Mouse (Mus musculus): Measurements from ENCODE around the gene Zc3h18. TPM values are rescaled to one million over a fixed set of nuclear protein-coding genes. Genes with fewer than 3 reads are reported as not detected.

Zc3h18 gene
- total RNA-seq (2017), result 57.4 to 76.1 TPM (median 69.7 TPM) in 3 replicates

DNA sequence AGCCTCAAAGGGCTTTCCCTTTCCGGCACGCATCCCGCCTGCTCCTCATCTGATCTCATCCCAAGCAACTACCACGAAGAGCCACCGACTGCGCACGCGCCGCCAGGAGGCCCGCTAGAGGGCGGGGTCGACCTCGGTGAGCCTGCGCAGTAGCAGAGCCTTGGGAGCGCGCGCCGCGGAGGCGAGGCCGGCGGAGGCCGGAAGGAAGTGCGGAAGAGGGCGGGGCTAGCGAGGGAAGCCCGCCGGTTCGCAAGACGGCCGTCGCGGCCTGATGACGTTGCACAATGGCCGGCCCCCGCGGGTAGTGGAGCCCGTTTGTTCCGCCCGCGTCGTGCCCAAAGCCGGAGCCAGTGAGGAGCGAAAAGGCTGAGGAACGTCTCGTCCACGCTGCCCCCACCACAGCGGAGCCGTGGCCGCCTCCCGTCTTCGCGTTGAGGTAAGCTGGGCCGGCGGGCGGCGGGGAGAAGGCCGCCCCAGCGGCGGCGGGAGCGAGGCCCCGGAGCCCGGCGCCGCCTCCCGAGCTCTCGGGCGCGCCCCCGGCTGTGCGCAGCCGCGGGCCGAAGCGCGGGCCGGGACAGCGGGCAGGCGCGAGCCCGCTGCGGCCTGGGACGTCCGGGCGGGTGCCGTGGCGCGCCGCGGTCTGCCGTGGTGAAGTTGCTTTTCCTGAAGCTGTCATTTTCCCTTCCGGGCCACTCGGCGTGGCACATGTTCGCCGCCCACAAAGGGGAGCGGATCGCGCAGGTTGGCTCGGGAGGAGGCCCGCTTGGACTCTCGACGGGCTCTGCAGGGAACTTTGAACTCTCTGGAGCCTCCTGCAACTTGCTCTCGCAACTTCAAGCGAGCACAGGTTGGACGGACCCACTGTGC, at the start of gene Zc3h18:
Gene Zc3h18 (plus strand): TSS at position 245 of the 867 bp plus-strand sequence.
- ATAC-seq (replicated peaks; ENCODE audit: insufficient number of reproducible peaks, low FRiP score, low TSS enrichment, poor library complexity, severe bottlenecking), result peak; percentile 92

DNA sequence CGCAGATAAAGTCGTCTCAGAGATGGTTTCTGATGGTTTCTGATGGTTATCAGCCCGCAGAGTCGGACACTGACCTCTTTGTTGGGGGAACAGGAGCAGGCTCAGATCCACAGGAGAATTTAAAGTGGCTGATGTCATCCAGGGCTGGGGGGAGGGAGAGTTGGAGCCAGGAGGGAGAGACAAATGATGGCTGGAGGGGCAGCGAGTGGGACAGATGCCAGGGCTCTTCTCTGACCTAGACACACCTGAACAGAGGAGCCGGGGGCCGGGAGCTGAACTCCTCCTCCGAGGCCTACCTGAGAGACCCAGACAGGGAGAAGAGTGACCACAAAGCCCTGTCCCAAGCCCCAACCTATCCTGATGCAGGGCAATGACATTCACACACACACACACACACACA, 47.3 kb upstream of the Zc3h18 start:
- ATAC-seq (replicated peaks; ENCODE audit: insufficient number of reproducible peaks, low FRiP score, low TSS enrichment, poor library complexity, severe bottlenecking), result no peak

DNA sequence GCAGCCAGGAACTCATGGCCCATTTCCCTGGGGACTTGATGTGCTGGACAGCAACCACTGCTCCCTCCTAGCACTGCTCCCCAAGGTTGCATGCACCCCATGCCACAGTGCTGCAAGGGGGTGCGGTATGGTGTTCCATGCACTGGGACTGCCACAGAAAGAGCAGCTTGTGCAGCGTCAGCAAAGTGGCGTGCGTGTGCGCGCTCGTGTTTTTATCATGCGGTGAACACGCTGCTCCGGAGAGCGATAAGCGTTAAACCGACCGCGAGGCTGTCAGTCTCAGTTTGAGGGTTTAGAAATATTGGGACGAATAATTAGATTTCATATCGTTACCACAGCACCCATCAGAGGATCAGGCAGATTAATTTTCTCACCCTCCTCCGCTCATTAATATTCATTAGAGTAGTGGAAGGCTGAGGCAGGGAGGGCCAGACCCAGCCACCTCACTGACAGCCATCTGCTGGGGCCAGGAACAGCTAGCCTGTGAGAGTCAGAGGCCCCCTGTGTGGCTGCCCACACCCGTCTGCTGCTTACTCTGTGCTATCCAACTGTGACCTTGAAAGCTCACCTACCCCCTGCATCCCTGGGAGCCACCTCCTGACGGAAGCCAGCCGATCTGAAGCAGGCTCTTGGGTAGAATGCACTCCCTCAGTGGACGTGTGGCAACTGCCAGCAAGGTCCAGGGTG, 46.7 kb upstream of the Zc3h18 start:
- ATAC-seq (replicated peaks; ENCODE audit: insufficient number of reproducible peaks, low FRiP score, low TSS enrichment, poor library complexity, severe bottlenecking), result no peak

DNA sequence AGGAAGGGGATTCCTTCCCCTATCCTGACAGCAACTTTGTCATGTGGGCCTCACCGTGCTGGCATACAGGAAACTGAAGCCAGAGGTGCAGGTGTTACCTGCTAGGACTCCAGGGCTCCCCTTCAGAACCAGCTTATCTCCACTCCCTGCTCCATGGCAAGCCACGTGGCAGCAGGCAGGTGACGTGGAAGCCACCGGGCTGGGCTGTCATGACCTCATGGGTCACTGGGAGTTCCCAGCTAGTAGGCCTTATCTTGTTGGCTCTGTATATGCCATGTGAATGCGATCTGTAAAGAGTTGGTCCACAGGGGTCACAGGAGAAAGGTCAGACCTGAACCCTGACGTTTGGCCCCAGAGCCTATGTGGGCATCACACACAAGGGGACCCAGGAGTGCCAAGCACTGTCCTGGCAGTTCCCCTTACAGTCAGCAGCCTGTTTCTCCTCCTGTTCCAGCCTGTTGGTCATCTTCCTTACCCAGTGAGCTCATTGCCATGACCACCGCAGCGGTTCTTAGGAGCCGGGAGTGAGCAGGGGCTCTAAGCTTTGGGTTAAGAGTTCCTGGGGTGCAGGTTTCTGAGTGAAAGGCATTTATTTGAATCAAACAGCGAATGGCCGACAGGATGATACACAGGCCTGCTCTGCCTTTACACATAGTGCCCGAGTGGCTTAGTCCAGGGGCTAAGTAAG, 45.8 kb upstream of the Zc3h18 start:
- no peak for ATAC-seq (replicated peaks; ENCODE audit: insufficient number of reproducible peaks, low FRiP score, low TSS enrichment, poor library complexity, severe bottlenecking)

DNA sequence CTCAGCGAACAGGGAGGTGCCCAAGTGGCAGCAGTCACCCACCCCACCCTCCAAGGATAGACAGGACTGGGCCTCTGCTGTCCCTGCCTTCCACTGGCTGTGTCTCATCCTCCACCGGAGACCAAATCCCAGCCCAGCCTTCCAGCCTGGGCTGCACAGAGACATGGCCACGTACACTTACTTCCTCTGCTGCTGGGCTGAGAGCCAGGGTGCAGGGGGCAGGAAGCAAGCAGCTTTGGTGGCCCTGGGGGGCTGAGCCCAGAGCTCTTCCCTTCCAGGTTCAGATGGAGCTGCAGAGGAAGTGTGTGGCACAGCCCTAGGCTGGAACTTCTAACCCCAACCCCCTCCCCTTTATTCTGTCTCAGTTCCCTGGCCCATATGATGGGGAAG, 45.3 kb upstream of the Zc3h18 start:
- no peak for ATAC-seq (replicated peaks; ENCODE audit: insufficient number of reproducible peaks, low FRiP score, low TSS enrichment, poor library complexity, severe bottlenecking)

GRCm38 (mm10) chr8:122332753-122333506, 43.5 kb upstream of the Zc3h18 start:
- ATAC-seq (replicated peaks; ENCODE audit: insufficient number of reproducible peaks, low FRiP score, low TSS enrichment, poor library complexity, severe bottlenecking), result peak; percentile 78

GRCm38 (mm10) chr8:122333531-122333930, 42.9 kb upstream of the Zc3h18 start:
- ATAC-seq (replicated peaks; ENCODE audit: insufficient number of reproducible peaks, low FRiP score, low TSS enrichment, poor library complexity, severe bottlenecking), result no peak

DNA sequence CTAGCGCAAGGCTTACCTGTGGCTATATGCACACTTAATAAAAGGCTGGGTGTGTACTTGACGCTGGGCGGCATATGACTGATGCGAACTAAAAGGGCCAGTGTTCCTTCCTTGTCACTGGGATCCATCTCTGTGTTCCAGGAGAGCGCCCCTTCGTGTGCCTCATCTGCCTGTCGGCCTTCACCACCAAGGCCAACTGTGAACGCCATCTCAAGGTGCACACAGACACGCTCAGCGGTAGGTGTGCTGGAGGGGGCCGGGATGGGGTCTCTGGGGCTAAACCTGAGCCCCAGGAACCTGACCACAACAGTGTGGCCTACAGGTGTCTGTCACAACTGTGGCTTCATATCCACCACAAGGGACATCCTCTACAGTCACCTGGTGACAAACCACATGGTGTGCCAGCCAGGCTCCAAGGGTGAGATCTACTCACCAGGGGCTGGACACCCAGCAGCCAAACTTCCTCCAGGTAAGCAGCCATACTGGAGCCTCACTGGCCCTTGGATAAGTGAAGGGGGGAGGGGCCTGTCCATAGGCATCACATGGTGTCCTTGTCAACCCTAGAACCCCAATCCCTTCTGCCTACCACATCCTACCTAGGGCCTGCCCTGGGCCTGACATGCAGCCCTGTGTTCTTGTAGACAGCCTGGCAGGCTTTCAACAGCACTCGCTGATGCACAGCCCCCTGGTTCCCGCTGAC, 41.5 kb upstream of the Zc3h18 start:
- no peak for ATAC-seq (replicated peaks; ENCODE audit: insufficient number of reproducible peaks, low FRiP score, low TSS enrichment, poor library complexity, severe bottlenecking)

DNA sequence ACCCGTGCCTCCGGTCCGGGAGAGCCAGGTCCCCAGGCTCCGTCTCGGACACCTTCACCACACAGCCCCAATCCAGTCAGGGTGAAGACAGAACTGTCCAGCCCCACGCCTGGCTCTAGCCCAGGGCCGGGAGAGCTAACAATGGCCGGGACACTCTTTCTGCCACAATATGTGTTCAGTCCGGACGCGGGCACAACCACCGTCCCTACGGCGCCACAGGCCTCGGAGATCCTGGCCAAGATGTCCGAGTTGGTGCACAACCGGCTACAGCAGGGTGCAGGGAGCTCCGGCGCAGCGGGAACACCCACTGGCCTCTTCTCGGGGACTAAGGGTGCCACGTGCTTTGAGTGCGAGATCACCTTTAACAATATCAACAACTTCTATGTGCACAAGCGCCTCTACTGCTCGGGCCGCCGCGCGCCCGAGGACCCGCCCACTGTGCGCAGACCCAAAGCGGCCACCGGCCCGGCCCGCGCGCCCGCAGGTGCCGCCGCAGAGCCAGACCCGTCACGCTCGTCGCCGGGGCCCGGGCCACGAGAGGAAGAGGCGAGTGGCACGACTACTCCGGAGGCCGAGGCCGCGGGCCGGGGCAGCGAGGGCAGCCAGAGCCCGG, 40.7 kb upstream of the Zc3h18 start:
- no peak for ATAC-seq (replicated peaks; ENCODE audit: insufficient number of reproducible peaks, low FRiP score, low TSS enrichment, poor library complexity, severe bottlenecking)

- no peak for ATAC-seq (replicated peaks; ENCODE audit: insufficient number of reproducible peaks, low FRiP score, low TSS enrichment, poor library complexity, severe bottlenecking)
Measured at GRCm38 (mm10) chr8:122336251-122336910, 40.0 kb upstream of the Zc3h18 start.

DNA sequence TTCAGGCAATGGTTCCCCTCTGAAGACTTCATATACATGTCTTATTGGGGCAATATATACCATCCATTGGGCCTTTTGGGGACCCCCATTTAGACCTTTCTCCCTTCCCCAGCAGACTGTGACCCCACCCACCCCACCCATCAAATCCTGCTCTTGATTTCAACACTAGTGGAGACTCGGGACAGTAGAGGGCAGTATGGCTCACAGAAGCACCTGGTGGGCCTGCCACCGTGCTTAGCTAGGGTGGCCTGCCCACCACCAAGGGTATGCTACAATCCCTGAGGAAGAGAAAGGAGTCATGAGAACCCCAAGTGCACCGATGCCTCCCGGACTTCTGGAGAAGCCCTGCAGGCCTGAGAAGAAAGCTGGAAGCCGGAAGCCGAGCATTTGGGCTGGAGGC, 37.6 kb upstream of the Zc3h18 start:
- ATAC-seq (replicated peaks; ENCODE audit: insufficient number of reproducible peaks, low FRiP score, low TSS enrichment, poor library complexity, severe bottlenecking), result no peak

GRCm38 (mm10) chr8:122340761-122341160, 35.6 kb upstream of the Zc3h18 start:
- ATAC-seq (replicated peaks; ENCODE audit: insufficient number of reproducible peaks, low FRiP score, low TSS enrichment, poor library complexity, severe bottlenecking), result no peak

- no peak for ATAC-seq (replicated peaks; ENCODE audit: insufficient number of reproducible peaks, low FRiP score, low TSS enrichment, poor library complexity, severe bottlenecking)
Measured at GRCm38 (mm10) chr8:122341790-122342189, 34.6 kb upstream of the Zc3h18 start.

GRCm38 (mm10) chr8:122342362-122342761, 34.0 kb upstream of the Zc3h18 start:
- no peak for ATAC-seq (replicated peaks; ENCODE audit: insufficient number of reproducible peaks, low FRiP score, low TSS enrichment, poor library complexity, severe bottlenecking)

DNA sequence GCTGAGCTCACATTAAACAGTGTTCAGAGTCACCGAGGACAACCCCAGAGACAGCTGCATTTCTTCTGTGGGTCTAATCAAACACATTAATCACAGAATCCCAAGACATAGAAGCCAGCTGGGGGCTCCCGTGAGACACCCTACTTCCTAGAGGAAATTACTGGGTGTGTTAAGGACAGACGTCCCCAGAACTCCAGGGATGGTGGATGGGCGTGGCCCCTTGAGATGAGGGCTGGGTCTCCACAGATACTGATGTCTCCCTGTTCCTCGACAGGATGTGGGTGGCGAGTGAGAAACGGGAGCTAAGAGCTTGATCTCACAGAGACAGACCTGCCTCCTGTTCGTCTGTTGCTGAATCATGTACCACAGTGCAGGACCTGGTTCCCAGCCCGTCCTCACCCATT, 33.6 kb upstream of the Zc3h18 start:
- ATAC-seq (replicated peaks; ENCODE audit: insufficient number of reproducible peaks, low FRiP score, low TSS enrichment, poor library complexity, severe bottlenecking), result no peak

DNA sequence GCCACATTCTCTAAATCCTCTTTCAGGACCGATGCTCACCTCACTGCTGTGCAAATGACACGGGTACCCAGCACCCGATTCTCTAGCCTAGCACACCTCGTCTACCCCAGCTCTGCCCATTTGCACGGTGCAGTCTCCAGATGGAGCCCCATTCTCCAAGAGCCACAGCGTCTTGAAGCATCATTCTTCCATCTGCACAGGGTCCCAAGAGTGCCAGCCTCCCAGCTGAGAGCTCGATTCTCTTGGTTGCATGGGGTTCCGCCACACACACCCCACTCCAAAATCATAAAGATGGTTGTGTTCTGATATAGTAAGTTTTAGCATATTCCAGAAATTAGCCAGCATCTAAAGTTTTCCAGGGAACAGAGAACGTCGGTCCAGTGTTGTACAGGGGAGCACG, 33.1 kb upstream of the Zc3h18 start:
- no peak for ATAC-seq (replicated peaks; ENCODE audit: insufficient number of reproducible peaks, low FRiP score, low TSS enrichment, poor library complexity, severe bottlenecking)

DNA sequence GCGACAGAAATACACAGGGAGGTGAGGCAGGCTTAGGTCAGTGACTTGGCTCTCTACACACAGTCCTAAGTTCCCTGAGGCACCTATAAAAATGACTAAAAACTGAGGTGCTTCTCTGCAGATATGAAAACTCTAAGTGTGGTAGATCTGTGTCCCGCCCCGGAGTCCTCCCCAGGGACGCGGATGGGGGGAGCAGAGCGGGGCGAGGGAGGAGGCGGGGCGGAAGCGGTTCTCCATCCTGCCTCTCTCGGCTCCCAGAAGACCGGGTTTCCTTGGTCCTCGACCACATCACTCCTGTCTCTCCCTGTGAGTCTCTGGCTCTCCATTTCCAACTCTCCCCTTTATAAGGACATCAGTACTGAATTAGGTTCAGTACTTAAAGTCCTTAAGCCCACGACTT, 32.7 kb upstream of the Zc3h18 start:
- no peak for ATAC-seq (replicated peaks; ENCODE audit: insufficient number of reproducible peaks, low FRiP score, low TSS enrichment, poor library complexity, severe bottlenecking)
